Mouse (Mus musculus): Measurements from ENCODE around the gene Ada.

- TF ChIP-seq CTCF (IDR thresholded peaks at IDR 0.05; ENCODE audit: low read depth) = no peak
- no peak for TF ChIP-seq EP300 (IDR thresholded peaks at IDR 0.05; ENCODE audit: low read depth)
Observed at GRCm38 (mm10) chr2:163716853-163717252, 33.2 kb downstream of the Ada start.
